Mouse (Mus musculus) left cerebral cortex, postnatal 14 days (tissue): ENCODE data around the gene 1700092M07Rik. TPM values are rescaled to one million over a fixed set of nuclear protein-coding genes. Genes with fewer than 3 reads are reported as not detected.

Experiments used
- DNase-seq, 2 experiments: peaks; one replicate each; pipeline ENCODE4 v3.0.0; 2021 to 2022; ENCODE audit warnings: low spot score in 2 of 2, mixed read lengths in 1 of 2
- intact Hi-C: fragments of 180-260 bp; cut with DNase I; formaldehyde crosslinking; loops from one replicate; pipeline ENCODE4 v1.15.1; 2025
- microRNA-seq, 2 experiments: library from miRNA; unstranded; fragments of <30 nt; microRNA quantifications; one replicate each; pipeline ENCODE4 v1.2.0; 2022
- total RNA-seq, 2 experiments: library from RNA; stranded (reverse); gene quantifications; 2 replicates each; pipeline ENCODE4 v1.2.3; 2021

1700092M07Rik gene
- total RNA-seq, 2 experiments from 2014 or later: not detected

DNA sequence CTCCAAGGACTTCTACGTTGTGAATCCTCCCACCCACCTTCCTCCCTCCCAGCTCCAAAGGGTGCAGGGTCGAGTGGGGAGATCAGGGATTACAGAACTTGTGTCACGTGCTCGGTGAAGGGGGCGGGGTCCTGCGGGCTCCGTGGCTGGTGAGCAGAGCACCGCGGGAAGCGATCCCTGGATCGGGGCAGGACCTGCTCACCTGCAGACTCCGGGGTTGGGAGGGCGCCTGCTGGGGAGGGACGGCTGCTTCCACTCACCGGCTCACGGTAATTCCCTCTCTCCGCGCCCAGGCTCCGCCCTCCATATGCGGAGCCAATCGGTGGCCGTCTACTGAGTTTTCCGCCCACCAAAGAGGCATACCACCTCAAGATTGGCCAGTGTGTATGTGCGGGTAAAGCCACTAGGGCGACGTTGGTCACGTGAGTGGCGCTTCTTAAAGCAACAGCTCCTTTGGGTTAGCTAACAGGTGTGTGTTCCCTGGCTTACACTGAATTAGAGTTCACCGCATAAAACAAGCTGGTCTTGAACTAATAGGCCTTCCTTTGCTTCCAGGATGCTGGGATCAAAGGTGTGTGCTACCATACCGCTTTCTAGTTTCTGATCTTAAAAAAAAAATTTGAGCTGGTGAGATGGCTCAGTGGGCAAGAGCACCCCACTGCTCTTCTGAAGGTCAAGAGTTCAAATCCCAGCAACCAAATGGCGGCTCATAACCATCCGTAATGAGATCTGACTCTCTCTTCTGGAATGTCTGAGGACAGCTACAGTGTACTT is 45.7 kb downstream of the 1700092M07Rik start, which contains the start of gene Taf6l:
Gene Taf6l, minus strand, starts transcription at position 410 of the 774 bp plus-strand sequence.
- intact Hi-C loops: no loop called here
- DNase-seq: peak; percentile 94 to 97

DNA sequence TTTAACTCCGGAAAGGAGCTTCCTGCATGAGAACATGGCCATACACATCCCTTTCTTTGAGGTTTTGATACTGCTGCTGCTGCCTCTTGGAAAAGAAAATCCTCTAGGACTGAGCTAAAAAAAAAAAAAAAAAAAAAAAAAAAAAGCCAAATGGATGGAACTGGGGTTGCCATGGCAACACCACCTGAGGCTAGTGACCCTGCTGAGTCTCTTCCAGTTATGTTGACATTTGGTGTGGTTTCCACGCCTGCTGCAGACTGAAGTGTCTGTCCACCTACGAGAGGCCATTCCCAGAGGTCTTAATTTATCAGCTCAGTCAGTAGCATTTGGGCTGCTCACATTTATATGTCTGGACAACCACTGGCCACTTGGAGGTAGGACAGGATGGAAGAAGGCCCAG is 48.0 kb downstream of the 1700092M07Rik start:
- intact Hi-C loops: no loop called here
- no peak for DNase-seq

DNA sequence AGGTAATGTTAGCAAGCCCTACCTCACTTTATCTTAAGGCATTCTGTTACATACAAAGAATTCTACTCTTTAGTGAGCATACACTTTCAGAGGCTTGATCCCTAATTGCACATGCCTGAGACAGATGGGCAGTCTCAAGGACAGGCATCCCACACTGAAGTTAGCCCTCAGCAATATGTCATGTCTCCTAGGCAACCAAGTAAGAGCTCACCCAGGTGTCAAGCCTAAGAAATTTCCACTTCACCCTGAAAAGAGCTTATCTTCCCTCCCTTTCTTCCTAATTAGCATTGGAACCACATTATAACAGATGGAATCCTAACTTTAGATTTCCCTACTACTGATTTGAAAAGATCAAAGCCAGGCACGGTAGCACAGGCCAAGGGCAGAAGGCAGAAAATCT is 48.7 kb downstream of the 1700092M07Rik start:
- intact Hi-C loops: no loop called here
- DNase-seq: peak in 1 of 2 experiments; percentile 38

DNA sequence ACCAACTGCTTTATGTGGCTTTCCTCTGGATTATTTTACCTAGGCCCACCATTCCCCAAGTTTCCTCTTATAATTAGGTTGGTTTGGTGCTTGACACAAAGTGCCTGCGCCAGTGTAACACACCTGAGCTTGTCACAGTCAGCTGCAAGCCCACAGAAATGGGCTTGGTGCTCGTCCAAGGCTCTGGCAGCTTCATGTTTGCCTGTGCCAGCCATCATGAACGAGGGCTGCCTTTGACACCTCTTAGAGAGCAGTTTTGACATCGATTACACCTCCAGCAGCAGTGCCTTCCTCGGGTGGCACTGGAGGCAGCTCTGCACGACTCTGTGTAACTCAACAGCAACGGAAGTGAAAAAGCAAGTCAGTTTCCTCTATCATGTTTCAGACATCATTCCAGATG is 49.7 kb downstream of the 1700092M07Rik start:
- peak in 1 of 2 experiments; percentile 51 for DNase-seq
- intact Hi-C loops: no loop called here

Small RNAs within 50 kb of the gene (microRNA-seq; reads per million reads assigned to microRNA genes)
- gene Mir6992: 0 reads per million in 2 experiments

Other genes starting within 250 kb of the 1700092M07Rik start
- 10 to 100 TPM; 22.1 to 23.8 TPM for gene Slc22a8, start 149.5 kb upstream of the 1700092M07Rik start, total RNA-seq
- gene Slc22a6, start 122.7 kb upstream of the 1700092M07Rik start, total RNA-seq: 1 to 10 TPM; 4.8 to 5.7 TPM
- 100 to 1,000 TPM; 148 to 165 TPM for gene Chrm1, start 76.9 kb upstream of the 1700092M07Rik start, total RNA-seq
- gene Slc3a2, start 17.3 kb upstream of the 1700092M07Rik start, total RNA-seq: 100 to 1,000 TPM; 182 to 189 TPM
- 10 to 100 TPM; 42.3 to 43.9 TPM for gene Wdr74, start 4.9 kb upstream of the 1700092M07Rik start, total RNA-seq
- gene Stx5a, start 695 bp downstream of the 1700092M07Rik start, total RNA-seq: 10 to 100 TPM; 63.6 to 64.6 TPM
- gene Nxf1, start 16.4 kb downstream of the 1700092M07Rik start, total RNA-seq: 10 to 100 TPM; 61.9 to 73.6 TPM
- 10 to 100 TPM; 80.1 to 91.9 TPM for gene Tmem223, start 30.3 kb downstream of the 1700092M07Rik start, total RNA-seq
- 10 to 100 TPM in 1 of 2 experiments, 1 to 10 TPM in 1; 8.9 to 10.9 TPM for gene Tmem179b, start 33.7 kb downstream of the 1700092M07Rik start, total RNA-seq
- gene Taf6l, start 45.7 kb downstream of the 1700092M07Rik start, total RNA-seq: 10 to 100 TPM; 11.9 to 13.4 TPM
- 100 to 1,000 TPM; 108 to 110 TPM for gene Polr2g, start 57.9 kb downstream of the 1700092M07Rik start, total RNA-seq
- 1 to 10 TPM; 4.2 to 5.1 TPM for gene Zbtb3, start 61.8 kb downstream of the 1700092M07Rik start, total RNA-seq
- 10 to 100 TPM; 28.2 to 30.5 TPM for gene Ttc9c, start 78.6 kb downstream of the 1700092M07Rik start, total RNA-seq
- 10 to 100 TPM; 92.3 to 95.8 TPM for gene Hnrnpul2, start 79.3 kb downstream of the 1700092M07Rik start, total RNA-seq
- gene AC129217.1, start 89.1 kb downstream of the 1700092M07Rik start, total RNA-seq: not detected
- gene Bscl2, start 96.7 kb downstream of the 1700092M07Rik start, total RNA-seq: 100 to 1,000 TPM; 111 to 117 TPM
- gene Gng3, start 98.5 kb downstream of the 1700092M07Rik start, total RNA-seq: 100 to 1,000 TPM; 268 to 295 TPM
- gene Lrrn4cl, start 110.0 kb downstream of the 1700092M07Rik start, total RNA-seq: under 1 TPM; 0.88 to 0.91 TPM
- gene Ubxn1, start 130.8 kb downstream of the 1700092M07Rik start, total RNA-seq: 10 to 100 TPM; 91.5 to 93.8 TPM
- gene Uqcc3, start 140.2 kb downstream of the 1700092M07Rik start, total RNA-seq: 10 to 100 TPM; 30.6 to 36.9 TPM
- 1 to 10 TPM; 4.0 to 4.3 TPM for gene Lbhd1, start 143.0 kb downstream of the 1700092M07Rik start, total RNA-seq
- gene Gm49403, start 143.2 kb downstream of the 1700092M07Rik start, total RNA-seq: not detected
- gene 1810009A15Rik, start 148.1 kb downstream of the 1700092M07Rik start, total RNA-seq: 10 to 100 TPM; 15.9 to 22.2 TPM
- 1 to 10 TPM; 2.4 to 4.3 TPM for gene Gm49416, start 148.2 kb downstream of the 1700092M07Rik start, total RNA-seq
- 10 to 100 TPM; 23.0 to 23.4 TPM for gene Ints5, start 152.3 kb downstream of the 1700092M07Rik start, total RNA-seq
- gene Ganab, start 157.4 kb downstream of the 1700092M07Rik start, total RNA-seq: 100 to 1,000 TPM in 1 of 2 experiments, 10 to 100 TPM in 1; 97.6 to 104 TPM
- gene B3gat3, start 179.7 kb downstream of the 1700092M07Rik start, total RNA-seq: 100 to 1,000 TPM; 134 to 142 TPM
- 1 to 10 TPM; 3.5 to 4.0 TPM for gene Rom1, start 188.6 kb downstream of the 1700092M07Rik start, total RNA-seq
- gene Eml3, start 188.8 kb downstream of the 1700092M07Rik start, total RNA-seq: 1 to 10 TPM; 7.4 to 9.0 TPM
- 10 to 100 TPM; 48.6 to 50.3 TPM for gene Mta2, start 201.2 kb downstream of the 1700092M07Rik start, total RNA-seq
- 10 to 100 TPM; 16.7 to 16.8 TPM for gene Tut1, start 213.1 kb downstream of the 1700092M07Rik start, total RNA-seq
- 100 to 1,000 TPM; 188 to 198 TPM for gene Eef1g, start 226.3 kb downstream of the 1700092M07Rik start, total RNA-seq
- gene Ahnak, start 248.6 kb downstream of the 1700092M07Rik start, total RNA-seq: 10 to 100 TPM; 15.7 to 23.9 TPM